In the genomic region with DNA sequence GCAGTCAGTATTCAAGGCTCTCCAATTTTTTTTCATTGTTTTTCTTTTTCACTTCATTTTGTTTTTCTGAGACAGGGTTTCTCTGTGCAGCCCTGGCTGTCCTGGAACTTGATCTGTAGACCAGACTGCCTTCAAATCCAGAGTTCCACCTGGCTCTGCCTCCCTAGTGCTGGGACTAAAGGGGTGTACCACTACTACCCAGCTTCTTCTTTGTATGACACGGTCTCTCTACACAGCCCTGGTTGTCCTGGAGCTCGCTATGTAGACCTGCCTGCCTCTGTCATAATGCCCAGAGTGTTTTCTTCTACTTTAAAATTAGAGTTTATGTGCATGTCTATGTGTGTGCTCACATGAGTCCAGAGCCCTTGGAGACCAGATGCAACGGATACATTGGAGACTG, we compare ENCODE assay signal across 11 mouse cellular contexts. TPM values are rescaled to one million over a fixed set of nuclear protein-coding genes. Genes with fewer than 3 reads are reported as not detected.
DNase-seq lines count a peak whose midpoint lies in the region; ATAC-seq and TF ChIP-seq lines count a peak whose summit lies in the region.
"Had no signal": no experiment of that assay in that cellular context is flagged by ENCODE, and none has a peak within 500 bp of the region (broad histone marks: within the 10 kb centered on the region; RNA-seq: fewer than 3 reads in every experiment).

No protein-coding gene starts in this region.

- no peaks in the 10 kb centered on the region for H3K27me3 ChIP-seq in heart, postnatal 0 days (ENCODE audit: control insufficient read depth, insufficient read depth, low read length)
- H3K27me3 ChIP-seq in heart, adult 2 months (ENCODE audit: control insufficient read depth, insufficient read depth, low read length), result no peaks in the 10 kb centered on the region
- no peaks in the 10 kb centered on the region for H3K27me3 ChIP-seq in lung, postnatal 0 days (replicated peaks; ENCODE audit: insufficient read depth, low read length)
- H3K27me3 ChIP-seq in embryonic facial prominence, embryonic 14.5 days (replicated peaks; ENCODE audit: control insufficient read depth, insufficient read depth, low read length), result no peaks in the 10 kb centered on the region
- no peaks in the 10 kb centered on the region for H3K27me3 ChIP-seq in liver, embryonic 16.5 days (ENCODE audit: control insufficient read depth, insufficient read depth, low read depth, low read length)
- H3K27me3 ChIP-seq: hindbrain, embryonic 13.5 days had no signal

- peak overlapping the region; percentile 87 for H3K27ac ChIP-seq in heart, postnatal 0 days (ENCODE audit: low read depth)
- no peak overlapping the region; the same call in 1 of the 2 replicates for H3K27ac ChIP-seq in heart, adult 2 months
- 0 out of 2 replicates have a peak overlapping the region, but pooled peaks have one; percentile 32 for H3K27ac ChIP-seq in lung, postnatal 0 days (ENCODE audit: low read length)
- peak overlapping the region; percentile 19; the same call in 1 of the 2 replicates for H3K27ac ChIP-seq in embryonic facial prominence, embryonic 14.5 days (replicated peaks; ENCODE audit: low read depth, low read length)
- peak overlapping the region; percentile 29 for H3K27ac ChIP-seq in liver, embryonic 16.5 days (ENCODE audit: low read length)
- H3K27ac ChIP-seq: hindbrain, embryonic 13.5 days had no signal

- no peaks in the 10 kb centered on the region for H3K36me3 ChIP-seq in heart, postnatal 0 days (replicated peaks; ENCODE audit: control insufficient read depth, insufficient read depth, low read length)
- H3K36me3 ChIP-seq in heart, adult 2 months (ENCODE audit: control insufficient read depth, insufficient read depth, low read length), result peaks cover 2% of the 10 kb centered on the region
- no peaks in the 10 kb centered on the region for H3K36me3 ChIP-seq in lung, postnatal 0 days (ENCODE audit: insufficient read depth, low read length)
- H3K36me3 ChIP-seq in embryonic facial prominence, embryonic 14.5 days (ENCODE audit: control insufficient read depth, insufficient read depth, low read length), result no peaks in the 10 kb centered on the region
- no peaks in the 10 kb centered on the region for H3K36me3 ChIP-seq in liver, embryonic 16.5 days (ENCODE audit: control insufficient read depth, insufficient read depth)
- H3K36me3 ChIP-seq: hindbrain, embryonic 13.5 days had no signal

- H3K9ac ChIP-seq in heart, postnatal 0 days (replicated peaks; ENCODE audit: low read depth, low read length), result no peak overlapping the region
- H3K9ac ChIP-seq in heart, adult 2 months (ENCODE audit: low read depth, low read length), result no peak overlapping the region
- H3K9ac ChIP-seq in lung, postnatal 0 days (replicated peaks; ENCODE audit: low read depth), result no peak overlapping the region
- H3K9ac ChIP-seq in embryonic facial prominence, embryonic 14.5 days (ENCODE audit: low read depth, low read length), result no peak overlapping the region
- H3K9ac ChIP-seq in liver, embryonic 16.5 days (ENCODE audit: low read depth, low read length), result no peak overlapping the region
- H3K9ac ChIP-seq: hindbrain, embryonic 13.5 days had no signal

- ATAC-seq in heart, postnatal 0 days (ENCODE audit: insufficient read depth, low read depth), result no peak
- no peak for ATAC-seq in lung, postnatal 0 days
- ATAC-seq in embryonic facial prominence, embryonic 14.5 days (ENCODE audit: low read depth), result no peak
- ATAC-seq in liver, embryonic 16.5 days (ENCODE audit: low read depth), result 0 out of 2 replicates have a peak, but pooled peaks have one; percentile 7

- H3K4me3 ChIP-seq in heart, postnatal 0 days (ENCODE audit: low read depth, low read length), result no peak overlapping the region
- H3K4me3 ChIP-seq in heart, adult 2 months, result no peak overlapping the region
- no peak overlapping the region for H3K4me3 ChIP-seq in lung, postnatal 0 days (ENCODE audit: low read depth, low read length)
- no peak overlapping the region for H3K4me3 ChIP-seq in embryonic facial prominence, embryonic 14.5 days (ENCODE audit: low read depth, low read length)
- H3K4me3 ChIP-seq in liver, embryonic 16.5 days (ENCODE audit: low read depth, low read length), result no peak overlapping the region
- H3K4me3 ChIP-seq: hindbrain, embryonic 13.5 days had no signal

- TF ChIP-seq POLR2A in heart, adult 2 months (IDR thresholded peaks at IDR 0.05; ENCODE audit: insufficient read depth, low read depth, low read length), result no peak

- DNase-seq in heart, postnatal 0 days (ENCODE audit: low spot score), result no peak
- no peak for DNase-seq in heart, adult 2 months
- DNase-seq in lung, postnatal 0 days (ENCODE audit: low spot score), result no peak
- no peak for DNase-seq in lung, postnatal 14 days
- DNase-seq in embryonic facial prominence, embryonic 14.5 days (ENCODE audit: low spot score), result no peak
- no peak for DNase-seq in embryo, embryonic 11 days
- DNase-seq: cerebellum, postnatal 25 days; midbrain, embryonic 14.5 days; right cerebral cortex, adult 18-20 months had no signal

- H3K79me2 ChIP-seq in heart, adult 2 months (replicated peaks; ENCODE audit: control insufficient read depth, insufficient read depth, low read length), result no peaks in the 10 kb centered on the region

- intact Hi-C loops in heart, adult 2 months (cut with DNase I), result loop anchor here (5.0 kb wide), 1 partner anchor 42 kb away; no protein-coding TSS in a partner anchor

- no peak for TF ChIP-seq EP300 in heart, postnatal 0 days (IDR thresholded peaks at IDR 0.05; ENCODE audit: low read depth)
- TF ChIP-seq EP300 in heart, adult 2 months (IDR thresholded peaks at IDR 0.05; ENCODE audit: insufficient read depth, low read depth, low read length), result no peak
- TF ChIP-seq EP300 in lung, postnatal 0 days (IDR thresholded peaks at IDR 0.05), result no peak

- H3K9me3 ChIP-seq in heart, postnatal 0 days (replicated peaks; ENCODE audit: control insufficient read depth, low read length), result no peaks in the 10 kb centered on the region
- H3K9me3 ChIP-seq in lung, postnatal 0 days (ENCODE audit: low read length), result no peaks in the 10 kb centered on the region
- H3K9me3 ChIP-seq in embryonic facial prominence, embryonic 14.5 days (ENCODE audit: control insufficient read depth, low read length), result no peaks in the 10 kb centered on the region
- no peaks in the 10 kb centered on the region for H3K9me3 ChIP-seq in liver, embryonic 16.5 days (replicated peaks; ENCODE audit: control insufficient read depth, low read length)
- H3K9me3 ChIP-seq: hindbrain, embryonic 13.5 days had no signal

- 73% methylated on average over 3 of the region's 3 CpGs for WGBS in heart, postnatal 0 days
- WGBS in heart, adult 2 months, result 79% methylated on average over 3 of the region's 3 CpGs
- 75% methylated on average over 3 of the region's 3 CpGs for WGBS in lung, postnatal 0 days
- WGBS in embryonic facial prominence, embryonic 14.5 days, result 71% methylated on average over 3 of the region's 3 CpGs
- WGBS in liver, embryonic 16.5 days (ENCODE audit: insufficient replicate concordance), result 42% methylated on average over 3 of the region's 3 CpGs

- H3K4me1 ChIP-seq in heart, postnatal 0 days (ENCODE audit: control insufficient read depth, insufficient read depth), result peaks cover 41% of the 10 kb centered on the region
- peaks cover 10% of the 10 kb centered on the region for H3K4me1 ChIP-seq in heart, adult 2 months (ENCODE audit: control insufficient read depth, insufficient read depth, low read length)
- peaks cover 7% of the 10 kb centered on the region; the same call in 1 of the 2 replicates for H3K4me1 ChIP-seq in lung, postnatal 0 days (ENCODE audit: insufficient read depth, low read depth, low read length)
- H3K4me1 ChIP-seq in embryonic facial prominence, embryonic 14.5 days (ENCODE audit: control insufficient read depth, insufficient read depth, low read length), result peaks cover 28% of the 10 kb centered on the region
- peaks cover 32% of the 10 kb centered on the region for H3K4me1 ChIP-seq in liver, embryonic 16.5 days (ENCODE audit: control insufficient read depth, low read depth, low read length)

- no peak overlapping the region for H3K4me2 ChIP-seq in heart, postnatal 0 days (ENCODE audit: low read depth, low read length)
- H3K4me2 ChIP-seq in lung, postnatal 0 days (replicated peaks; ENCODE audit: low read depth, low read length), result no peak overlapping the region
- no peak overlapping the region for H3K4me2 ChIP-seq in embryonic facial prominence, embryonic 14.5 days (ENCODE audit: low read depth, low read length)
- no peak overlapping the region for H3K4me2 ChIP-seq in liver, embryonic 16.5 days (ENCODE audit: low read depth, low read length)
- H3K4me2 ChIP-seq: hindbrain, embryonic 13.5 days had no signal

- TF ChIP-seq CTCF in heart, postnatal 0 days (IDR thresholded peaks at IDR 0.05; ENCODE audit: low read depth), result no peak
- TF ChIP-seq CTCF in heart, adult 2 months (IDR thresholded peaks at IDR 0.05), result no peak
- no peak for TF ChIP-seq CTCF in lung, postnatal 0 days (IDR thresholded peaks at IDR 0.05)

RNA-seq across cellular contexts. Expression of a gene that starts 27.3 kb away (rescaled TPM):
- total RNA-seq in heart, postnatal 0 days (2014; rRNA removed; ENCODE audit: low replicate concordance), result 9.8 and 10.1 TPM in 2 replicates
- polyA plus RNA-seq in heart, postnatal 0 days (2015; fragmentation: Nextera tagmentation; extraction: Ambion mirVana), result 1.9 and 2.1 TPM in 2 replicates
- total RNA-seq in heart, adult 2 months (2021), result 1 to 10 TPM; 8.9 to 9.4 TPM
- 5.2 and 9.7 TPM in 2 replicates for polyA plus RNA-seq in heart, adult 2 months (2012; rRNA removed)
- polyA plus RNA-seq in lung, postnatal 0 days (2015; fragmentation: Nextera tagmentation; extraction: Ambion mirVana), result 4.0 and 4.4 TPM in 2 replicates
- polyA plus RNA-seq in embryonic facial prominence, embryonic 14.5 days (2014; fragmentation: Nextera tagmentation; extraction: Ambion mirVana), result 3.6 and 3.9 TPM in 2 replicates
- polyA plus RNA-seq in liver, embryonic 16.5 days (2015; fragmentation: Nextera tagmentation; extraction: Ambion mirVana), result 4.2 and 5.7 TPM in 2 replicates
